Mouse (Mus musculus): ENCODE measurements around the gene Bdh1.
"Not testable (repeated sequence)": the region's sequence is repeated elsewhere in the genome, so short reads cannot be mapped to it uniquely, and the experiment has no call there.

Bdh1 gene

DNA sequence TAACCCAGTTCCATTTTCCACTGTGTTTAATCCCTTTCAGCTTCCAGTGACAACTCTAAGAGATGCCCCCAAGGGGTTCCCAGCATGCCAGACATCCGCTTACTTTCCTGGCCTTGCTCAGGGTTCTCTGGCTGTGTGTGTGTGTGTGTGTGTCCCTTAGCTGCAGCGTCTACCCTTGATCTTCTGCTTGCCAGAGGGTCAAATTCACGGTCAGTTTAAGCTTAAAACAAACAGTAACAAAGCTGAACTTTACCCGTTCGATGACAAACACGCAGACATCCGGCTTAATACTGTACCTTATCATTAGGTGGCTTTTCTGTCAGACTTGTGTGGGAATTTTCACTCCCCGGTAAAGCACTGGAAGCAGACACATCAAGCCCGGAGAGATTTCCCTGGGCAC lies at the start of gene Bdh1:
Gene Bdh1 (plus strand): TSS at position 281 of the 400 bp plus-strand sequence.
- ATAC-seq (ENCODE audit: low TSS enrichment) = no peak

DNA sequence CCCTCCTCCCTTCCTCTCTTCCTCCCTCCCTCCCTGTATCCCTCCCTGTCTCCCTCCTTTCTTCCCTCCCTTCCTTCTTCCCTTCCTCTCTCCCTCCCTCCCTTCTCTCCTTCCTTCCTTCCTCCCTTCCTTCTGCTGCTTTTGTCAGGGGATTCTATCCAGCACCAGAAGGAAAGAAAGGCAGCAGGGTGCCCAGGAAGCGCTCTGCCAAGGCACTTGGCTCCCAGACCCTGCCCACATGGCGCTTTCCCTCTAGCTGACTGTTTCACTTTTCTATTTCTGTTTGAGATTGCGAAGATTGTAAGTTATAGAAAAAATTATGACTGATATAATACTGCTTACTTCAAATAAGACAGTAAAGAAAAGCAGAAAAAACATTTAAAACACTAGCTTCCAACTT lies 49.8 kb upstream of the Bdh1 start:
- not testable (repeated sequence) for ATAC-seq (ENCODE audit: low TSS enrichment)

DNA sequence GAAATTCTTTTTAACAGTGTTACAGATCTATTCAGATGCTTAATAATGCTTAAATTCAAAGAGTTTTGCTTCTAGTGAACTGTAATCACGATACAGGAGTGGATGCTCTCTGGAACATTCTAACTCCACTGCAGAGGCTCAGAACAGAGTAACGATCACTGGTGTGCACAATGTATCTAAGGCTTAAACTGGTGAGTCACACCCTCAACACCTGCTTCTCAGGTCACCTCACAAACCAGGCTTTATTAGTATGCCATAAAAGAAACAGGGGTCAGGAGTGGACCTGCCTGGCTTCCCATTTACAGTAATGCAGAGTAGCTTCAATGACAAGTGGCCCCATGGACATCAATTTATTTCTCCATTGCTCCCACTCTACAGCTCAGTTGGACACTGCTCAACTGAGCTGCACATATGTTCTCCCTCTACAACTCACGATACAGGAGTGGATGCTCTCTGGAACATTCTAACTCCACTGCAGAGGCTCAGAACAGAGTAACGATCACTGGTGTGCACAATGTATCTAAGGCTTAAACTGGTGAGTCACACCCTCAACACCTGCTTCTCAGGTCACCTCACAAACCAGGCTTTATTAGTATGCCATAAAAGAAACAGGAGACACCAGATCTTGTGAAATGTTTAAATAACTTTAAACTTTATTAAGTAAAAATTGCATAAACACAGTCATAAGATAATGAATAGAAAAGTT lies 46.0 kb upstream of the Bdh1 start:
- not testable (repeated sequence) for ATAC-seq (ENCODE audit: low TSS enrichment)

DNA sequence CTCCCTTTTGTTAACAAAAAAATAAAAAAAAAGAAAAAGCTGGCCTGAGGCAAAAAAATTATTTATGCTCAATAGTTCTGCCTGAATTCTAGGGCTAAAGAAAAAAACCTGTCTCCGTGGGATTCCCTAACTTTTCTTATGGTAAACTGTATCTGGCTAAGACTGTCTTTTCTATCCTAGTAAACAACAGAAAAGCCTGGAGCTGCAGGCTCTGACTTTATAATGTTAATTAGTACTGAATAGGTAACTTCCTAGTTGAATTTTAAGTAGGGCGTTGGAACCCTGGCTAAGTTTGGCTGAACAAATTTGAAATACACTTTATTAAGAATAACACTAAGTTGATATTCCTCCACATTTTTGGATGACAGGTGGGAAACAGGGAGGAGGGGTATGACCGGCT lies 33.8 kb upstream of the Bdh1 start:
- ATAC-seq (ENCODE audit: low TSS enrichment) = not testable (repeated sequence)

DNA sequence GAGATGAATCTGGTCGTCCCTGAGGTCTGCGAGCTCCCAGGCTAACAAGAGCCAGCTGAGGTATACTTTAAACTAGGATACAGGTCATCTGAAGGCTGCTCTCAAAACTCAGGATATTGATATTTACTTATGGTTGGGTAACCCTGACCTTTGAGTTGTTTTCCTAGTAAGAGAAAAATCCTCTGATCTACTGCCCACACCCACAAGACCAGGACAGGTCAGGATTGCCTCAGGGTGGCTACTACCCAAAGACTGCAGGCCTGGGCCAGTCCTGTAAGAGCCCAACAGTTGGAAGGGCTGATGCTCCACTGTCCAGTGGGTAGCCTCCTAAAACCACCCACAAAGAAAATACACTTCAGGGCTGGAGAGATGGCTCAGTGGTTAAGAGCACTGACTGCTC lies 22.8 kb upstream of the Bdh1 start:
- ATAC-seq (ENCODE audit: low TSS enrichment) = no peak

DNA sequence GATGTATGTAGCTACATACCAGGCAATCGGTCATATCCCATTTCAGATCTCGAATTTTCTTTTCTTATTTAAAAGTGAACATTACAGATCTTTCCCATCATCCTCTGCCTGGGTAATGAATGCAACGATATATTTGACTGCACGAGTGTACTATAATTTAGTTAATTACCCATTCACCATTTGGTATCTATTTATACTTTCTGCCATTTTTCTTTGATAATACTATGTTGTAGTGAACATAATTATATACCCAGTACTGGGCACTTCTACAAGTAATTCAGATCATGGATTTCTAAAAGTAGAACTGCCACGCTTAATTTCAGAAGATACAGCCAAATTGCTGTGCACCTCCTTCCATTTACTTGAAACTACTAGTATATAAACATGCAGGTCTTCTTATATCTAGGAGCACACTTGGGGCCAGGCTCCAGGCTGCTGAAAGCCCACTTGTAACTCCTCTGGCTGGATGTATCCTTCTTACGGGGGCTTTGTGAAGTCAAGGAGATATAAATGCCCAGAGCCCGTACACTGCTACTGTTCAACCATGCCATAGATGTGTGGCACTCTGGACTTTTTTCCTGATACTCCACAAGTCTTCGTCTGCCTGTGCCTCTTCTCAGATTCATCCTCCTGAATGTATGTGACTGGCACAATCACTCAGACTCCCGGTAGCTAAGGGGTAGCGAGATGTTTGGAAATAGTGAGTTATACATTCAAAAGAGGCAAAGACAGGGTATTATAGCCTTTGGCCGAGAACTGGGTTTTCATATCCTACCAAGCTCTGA lies 21.0 kb upstream of the Bdh1 start:
- ATAC-seq (ENCODE audit: low TSS enrichment) = no peak

DNA sequence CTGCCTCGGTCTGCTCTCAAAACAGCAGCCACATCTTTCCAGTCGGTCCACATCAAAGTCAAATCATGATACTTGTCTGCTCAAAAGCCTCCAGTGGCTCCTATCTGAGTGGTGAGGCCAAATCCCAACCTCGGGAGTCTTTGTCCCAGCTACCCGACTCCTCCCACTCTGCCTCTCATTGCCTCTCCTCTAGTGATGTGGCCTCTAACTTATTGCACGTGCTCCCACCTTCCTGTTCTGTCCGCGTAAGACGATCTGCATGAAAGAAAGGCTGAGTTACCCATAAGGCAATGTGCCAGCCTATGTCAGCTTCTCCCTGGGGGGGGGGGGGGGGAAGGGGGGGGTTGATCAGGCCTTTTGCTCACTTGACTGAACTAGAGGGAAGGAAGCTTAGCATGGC lies 20.0 kb upstream of the Bdh1 start:
- ATAC-seq (ENCODE audit: low TSS enrichment) = no peak

DNA sequence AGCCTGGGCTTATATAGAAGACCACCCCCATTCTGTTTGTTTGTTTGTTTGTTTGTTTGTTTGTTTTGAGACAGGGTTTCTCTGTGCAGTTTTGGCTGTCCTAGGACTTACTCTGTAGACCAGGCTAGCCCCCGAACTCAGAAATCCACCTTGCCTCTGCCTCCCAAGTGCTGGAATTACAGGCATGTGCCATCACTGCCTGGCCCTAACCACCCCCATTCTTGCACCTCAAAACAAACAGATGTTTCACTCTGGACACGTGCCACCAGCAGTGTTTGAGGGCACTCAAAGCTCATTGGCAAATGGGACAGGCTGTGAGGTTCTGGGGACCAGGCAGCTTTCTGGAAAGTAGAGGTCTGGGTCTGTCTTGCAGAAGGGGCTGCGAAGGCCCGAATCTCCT lies 18.1 kb upstream of the Bdh1 start:
- ATAC-seq (ENCODE audit: low TSS enrichment) = no peak

DNA sequence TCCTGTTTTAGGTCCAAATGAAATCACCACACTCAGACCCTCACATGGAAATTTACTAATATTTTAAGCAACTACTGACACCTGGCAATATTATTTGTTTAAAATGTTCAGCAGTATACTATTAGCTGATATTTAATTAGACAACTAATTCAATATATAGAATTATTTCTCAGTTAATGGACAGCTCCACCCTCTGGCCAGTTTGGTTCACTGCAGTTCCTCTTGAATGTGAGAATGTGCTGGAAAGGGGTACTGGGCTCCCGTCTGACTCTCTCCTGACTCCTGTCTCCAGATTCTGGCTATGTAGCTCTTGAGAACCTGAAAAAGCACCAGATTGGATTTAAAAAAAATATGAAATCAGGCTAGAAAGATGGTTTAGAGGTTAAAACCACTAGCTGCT lies 17.0 kb upstream of the Bdh1 start:
- no peak for ATAC-seq (ENCODE audit: low TSS enrichment)

DNA sequence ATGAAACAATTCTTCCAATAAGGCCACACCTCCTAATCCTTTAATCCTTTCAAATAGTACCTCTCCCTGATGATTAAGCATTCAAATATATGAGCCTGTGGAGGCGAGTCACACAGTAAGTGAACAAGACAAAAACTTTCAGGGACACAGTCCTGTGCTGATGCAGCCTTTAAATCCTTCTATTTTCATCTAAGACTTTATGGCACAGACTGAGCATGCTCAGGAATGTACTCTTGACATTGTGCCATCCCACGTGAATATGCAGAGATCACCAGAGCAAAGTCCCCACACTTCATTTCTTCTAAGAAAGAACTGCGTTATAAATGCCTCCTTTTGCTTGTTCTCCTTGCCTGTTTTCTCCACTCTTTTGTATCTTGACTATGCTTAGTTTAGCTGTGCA lies 14.2 kb upstream of the Bdh1 start:
- ATAC-seq (ENCODE audit: low TSS enrichment) = no peak

DNA sequence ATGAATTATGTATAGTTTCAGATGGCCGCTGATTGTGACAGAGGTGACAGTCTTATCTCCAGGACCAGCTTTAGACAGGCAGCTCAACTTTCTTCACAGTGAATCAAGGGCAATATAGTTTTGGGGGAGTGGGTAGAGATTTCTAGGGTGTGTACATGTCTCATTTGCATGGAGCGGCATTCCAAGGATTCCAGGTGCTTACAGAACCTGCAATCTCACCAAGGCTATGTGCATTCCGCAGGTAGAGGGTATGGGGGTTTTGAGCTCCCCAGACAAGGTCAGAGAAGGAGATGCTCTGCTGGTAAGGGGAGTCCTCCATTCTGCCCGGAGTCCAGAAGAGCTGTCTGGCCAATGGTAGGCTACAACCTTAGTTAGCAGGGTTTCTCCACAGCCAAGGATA lies 11.1 kb upstream of the Bdh1 start:
- no peak for ATAC-seq (ENCODE audit: low TSS enrichment)

DNA sequence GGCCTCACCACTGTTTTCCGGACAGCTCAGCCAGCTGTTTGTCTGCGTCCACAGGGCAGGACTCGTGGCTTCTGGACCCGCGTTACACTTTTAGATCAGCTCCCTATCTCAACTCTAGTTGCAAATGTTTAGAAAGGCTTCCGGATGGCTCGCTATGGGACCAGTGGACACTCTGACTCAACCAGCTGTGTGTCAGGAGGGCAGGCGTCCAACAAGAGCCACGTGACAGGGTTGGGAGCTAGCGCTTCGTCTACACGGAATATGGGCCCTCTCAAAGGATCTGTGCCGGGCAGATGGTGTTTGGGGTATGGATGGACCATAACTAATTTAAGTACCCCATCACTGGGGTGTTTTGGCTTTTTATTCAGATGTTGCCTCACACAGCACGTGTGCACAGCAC lies 9.8 kb upstream of the Bdh1 start:
- ATAC-seq (ENCODE audit: low TSS enrichment) = no peak

DNA sequence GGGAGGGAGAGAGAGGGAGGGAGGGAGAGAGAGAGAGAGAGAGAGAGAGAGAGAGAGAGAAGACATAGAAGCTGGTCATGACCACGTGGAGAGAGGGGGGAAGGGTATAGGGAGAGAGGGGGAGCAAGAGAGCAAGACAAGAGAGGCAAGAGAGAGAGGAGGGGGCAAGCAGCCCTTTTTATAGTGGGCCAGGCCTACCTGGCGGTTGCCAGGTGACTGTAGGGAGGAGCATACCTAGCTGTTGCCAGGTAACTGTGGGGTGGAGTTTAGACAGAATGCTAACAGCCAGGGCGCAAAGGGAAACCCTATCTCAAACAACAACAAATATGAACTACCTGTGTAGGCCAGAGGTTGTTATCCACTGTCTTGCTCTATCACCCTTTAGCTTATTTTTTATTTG lies 8.3 kb upstream of the Bdh1 start:
- no peak for ATAC-seq (ENCODE audit: low TSS enrichment)

DNA sequence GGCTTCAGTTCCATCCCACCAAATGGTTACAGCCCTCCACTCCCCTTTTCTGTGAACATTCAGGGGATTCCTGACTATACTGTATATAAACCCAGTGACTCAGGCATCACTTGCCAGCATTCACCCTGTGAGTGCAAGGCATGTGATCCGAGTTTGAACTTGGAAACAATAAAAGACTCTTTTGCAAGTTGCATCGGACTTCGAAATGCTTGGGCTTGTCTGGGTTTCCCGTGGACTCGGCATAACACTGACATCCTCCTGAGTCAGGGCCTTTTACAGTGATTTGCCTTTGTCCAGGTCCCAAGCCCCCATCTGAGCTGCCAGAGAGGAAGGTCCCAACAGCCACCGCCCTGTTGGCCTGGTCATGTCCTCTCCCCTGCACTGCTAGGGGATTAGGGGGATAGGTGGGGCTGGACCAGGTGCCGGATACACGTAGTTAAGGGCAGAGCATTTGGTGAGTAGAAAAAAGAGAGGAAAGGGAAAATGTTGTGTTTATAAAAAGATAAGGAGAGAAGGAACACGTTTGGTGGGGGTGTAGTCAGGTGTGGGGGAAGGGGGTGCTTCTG lies 6.1 kb upstream of the Bdh1 start:
- no peak for ATAC-seq (ENCODE audit: low TSS enrichment)

DNA sequence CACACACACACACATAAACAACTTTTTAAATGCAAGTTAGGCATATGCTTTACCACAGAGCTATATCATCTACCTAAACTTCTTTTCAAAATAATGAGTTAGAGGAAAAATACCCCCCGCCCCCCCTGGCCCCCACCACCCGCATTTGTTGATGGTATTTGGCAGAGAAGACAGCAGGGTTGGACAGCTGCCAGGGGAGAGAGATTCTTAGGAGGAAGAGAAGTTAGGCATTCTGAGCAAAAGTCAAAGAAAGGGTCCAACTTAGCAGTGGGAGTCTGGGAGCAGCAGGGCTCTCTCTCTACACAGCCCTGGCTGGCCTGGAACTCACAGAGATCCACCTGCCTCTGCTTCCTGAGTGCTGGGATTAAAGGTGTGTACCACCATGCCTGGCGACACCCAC lies 3.4 kb upstream of the Bdh1 start:
- ATAC-seq (ENCODE audit: low TSS enrichment) = no peak

DNA sequence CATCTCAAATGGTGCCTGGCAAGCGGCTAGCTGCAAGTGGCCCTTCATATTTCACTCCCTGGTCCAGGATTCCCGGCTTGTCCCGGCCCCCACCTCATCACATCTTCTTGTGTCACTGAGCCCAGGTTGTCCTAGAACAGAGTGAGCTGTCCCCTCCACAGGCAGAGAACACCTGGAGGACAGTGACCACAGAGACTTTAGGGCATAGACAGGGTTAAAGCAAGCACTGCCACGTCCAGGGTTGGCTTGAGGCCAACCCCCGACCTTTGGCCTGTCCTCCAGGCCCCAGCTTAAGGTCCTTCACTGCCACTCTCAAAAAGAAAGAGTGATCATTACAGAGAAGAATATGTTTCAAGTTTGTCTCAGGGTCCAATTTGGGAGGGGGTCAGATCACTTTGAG lies 2.6 kb upstream of the Bdh1 start:
- no peak for ATAC-seq (ENCODE audit: low TSS enrichment)

DNA sequence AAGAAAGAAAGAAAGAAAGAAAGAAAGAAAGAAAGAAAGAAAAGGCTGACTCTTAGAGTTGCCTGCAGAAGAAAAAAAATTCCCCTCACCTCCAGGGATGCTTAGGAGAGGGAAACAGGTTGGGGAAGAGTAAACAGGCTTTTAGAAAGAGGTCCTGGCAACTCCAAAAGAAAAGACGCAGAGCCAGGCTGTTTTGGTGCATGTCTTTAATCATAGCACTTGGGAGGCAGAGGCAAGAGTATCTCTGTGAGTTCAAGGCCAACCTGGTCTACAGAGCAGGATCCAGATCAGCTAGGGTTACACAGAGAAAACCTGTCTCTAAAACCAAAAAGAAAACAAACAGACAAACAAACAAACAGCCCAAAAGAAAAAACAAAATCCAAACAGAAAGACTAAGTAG lies 642 bp downstream of the Bdh1 start:
- ATAC-seq (ENCODE audit: low TSS enrichment) = no peak

DNA sequence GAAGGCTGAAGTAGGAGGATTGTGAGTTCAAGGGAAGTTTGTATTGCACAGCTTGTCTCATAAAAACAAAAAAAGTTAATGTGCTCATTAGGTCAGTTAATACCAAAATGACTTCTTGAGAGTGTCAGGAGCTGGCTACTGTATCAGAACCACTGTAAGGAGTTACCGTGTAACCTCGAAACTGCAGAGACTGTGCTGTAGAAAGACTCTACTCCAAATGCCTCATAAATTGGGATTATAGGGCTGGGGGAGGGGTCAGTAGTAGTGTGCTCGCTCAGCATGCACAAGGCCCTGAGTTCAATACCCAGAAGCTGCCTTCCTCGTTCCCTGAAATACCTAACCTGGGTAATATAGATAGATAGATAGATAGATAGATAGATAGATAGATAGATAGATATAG lies 1.3 kb downstream of the Bdh1 start:
- ATAC-seq (ENCODE audit: low TSS enrichment) = no peak

DNA sequence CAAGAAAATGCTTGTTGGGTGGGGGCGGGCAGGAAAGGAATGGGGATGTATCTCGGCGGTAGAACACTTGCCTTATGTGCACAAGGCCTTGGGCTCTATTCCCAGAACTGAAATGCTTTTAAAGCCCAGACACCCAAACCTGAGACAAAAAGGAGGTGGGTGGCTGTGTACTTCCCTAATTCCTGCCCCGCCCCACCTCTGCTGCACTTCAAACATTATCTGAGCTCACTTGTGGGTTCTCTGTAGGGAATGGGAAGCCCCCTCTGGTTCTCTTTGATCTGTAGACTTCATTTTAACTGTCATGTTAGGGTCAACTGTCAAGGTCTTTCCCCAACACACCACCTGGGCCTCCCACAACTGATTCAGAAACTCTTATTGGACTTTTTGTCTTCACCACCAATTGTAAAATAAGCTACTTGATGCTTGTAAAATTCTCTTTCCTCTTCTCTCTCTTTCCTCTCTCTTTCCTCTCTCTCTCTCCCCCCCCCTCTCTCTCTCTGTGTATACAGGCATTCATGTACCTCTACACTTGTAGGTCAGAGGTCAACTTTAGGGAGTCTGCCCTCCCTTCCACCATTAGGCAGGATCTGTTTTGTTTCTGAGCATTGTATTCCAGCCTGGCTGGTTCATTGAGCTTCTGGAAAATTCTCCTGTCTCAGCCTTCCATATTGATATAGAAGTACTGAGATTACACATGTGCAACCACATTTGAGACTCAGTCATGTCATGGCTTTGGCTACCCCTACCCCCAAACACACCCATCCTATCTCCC lies 2.5 kb downstream of the Bdh1 start:
- ATAC-seq (ENCODE audit: low TSS enrichment) = no peak

DNA sequence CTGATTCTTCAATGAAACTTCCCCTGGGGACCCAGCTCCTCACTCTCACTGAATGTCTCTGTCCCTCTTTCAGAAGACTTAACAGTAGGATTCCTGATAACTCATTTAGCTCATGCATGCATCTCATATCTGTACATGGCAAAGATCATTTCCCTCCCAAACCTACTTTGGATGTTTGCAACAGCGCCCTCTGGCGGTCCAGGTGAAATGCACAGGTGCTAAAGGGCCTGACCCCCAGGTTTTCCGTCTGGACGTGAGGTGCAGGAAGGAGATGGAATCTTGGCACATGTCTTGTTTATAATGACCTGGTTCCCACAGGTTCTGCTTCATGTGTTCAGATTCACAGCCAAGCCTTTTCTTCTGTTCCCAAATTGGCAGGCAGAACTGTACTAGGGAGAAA lies 3.4 kb downstream of the Bdh1 start:
- ATAC-seq (ENCODE audit: low TSS enrichment) = no peak

DNA sequence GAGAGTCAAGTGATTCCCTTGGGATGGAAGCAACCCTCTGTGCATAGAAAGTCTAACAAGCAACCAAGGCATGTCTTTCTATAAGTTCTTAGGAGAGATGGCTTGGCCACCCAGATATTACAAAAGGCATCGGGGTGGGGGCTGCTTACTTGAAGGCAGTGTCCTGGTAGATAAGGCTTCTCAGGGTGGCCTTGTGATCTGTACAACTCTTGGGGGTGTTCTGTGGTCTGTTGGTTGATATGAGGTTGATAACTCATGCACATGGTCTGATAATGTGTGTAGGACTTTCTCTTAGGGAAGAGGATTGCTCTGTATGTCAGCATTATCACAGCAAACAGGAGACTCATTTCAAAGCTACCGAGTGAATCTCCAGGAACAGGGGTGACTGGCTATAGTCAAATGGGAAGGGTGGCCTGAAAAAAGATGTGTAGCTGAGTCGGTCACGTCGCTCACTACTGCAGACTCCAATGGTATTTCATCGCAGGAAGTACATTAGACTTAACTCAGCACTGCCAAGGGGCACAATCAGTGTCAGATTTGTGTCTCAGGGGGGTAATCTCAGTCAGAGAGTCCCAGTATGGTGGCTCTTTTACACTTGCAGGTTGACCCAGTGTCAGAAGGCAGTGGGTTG lies 4.5 kb downstream of the Bdh1 start:
- no peak for ATAC-seq (ENCODE audit: low TSS enrichment)

DNA sequence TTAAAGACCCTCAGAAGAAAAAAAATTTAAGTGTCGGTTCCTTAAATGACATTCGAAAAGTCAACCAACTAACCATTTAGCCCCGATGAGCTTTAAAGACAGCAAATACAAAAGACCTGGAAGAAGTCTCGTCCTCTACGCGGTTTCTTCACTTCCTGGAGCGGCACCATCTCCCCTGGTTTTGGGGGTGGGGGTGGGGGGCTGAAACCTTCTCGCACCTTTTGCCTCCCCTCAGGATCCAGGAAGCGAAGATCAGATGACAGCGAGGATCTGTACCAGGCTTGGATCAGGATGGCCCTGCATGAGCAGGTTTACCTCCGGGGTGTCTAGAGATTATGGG lies 6.2 kb downstream of the Bdh1 start:
- ATAC-seq (ENCODE audit: low TSS enrichment) = no peak

Data from frontal cortex, adult (tissue).